Comparison of ENCODE assay signal across 24 mouse cellular contexts in the genomic region with DNA sequence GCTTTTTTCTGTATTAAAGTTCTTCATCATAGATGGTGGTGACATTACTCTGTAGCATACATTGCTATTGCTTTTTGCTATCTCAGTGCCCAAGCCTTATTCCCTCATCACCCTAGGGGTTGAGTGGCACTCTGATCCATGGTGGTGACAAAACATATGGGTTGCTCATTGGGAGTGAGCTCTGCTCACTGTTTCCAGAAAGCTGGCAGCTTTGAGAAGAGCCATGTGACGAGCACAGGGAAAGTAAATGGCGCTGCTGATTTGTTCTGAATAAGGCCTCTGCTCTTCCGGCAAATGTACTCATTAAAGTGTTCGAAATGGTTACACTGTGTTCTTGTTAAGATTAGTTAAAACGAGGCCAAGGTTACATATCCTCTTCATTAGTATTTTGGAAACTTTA.
DNase-seq lines count a peak whose midpoint lies in the region; ATAC-seq and TF ChIP-seq lines count a peak whose summit lies in the region.
"Had no signal": no experiment of that assay in that cellular context is flagged by ENCODE, and none has a peak within 500 bp of the region (broad histone marks: within the 10 kb centered on the region; RNA-seq: fewer than 3 reads in every experiment).

No protein-coding gene starts in this region.

- H3K4me1 ChIP-seq in hindbrain, postnatal 0 days (ENCODE audit: insufficient read depth, low read length), result peaks cover 29% of the 10 kb centered on the region
- no peaks in the 10 kb centered on the region; the same call in none of the 2 replicates for H3K4me1 ChIP-seq in hindbrain, embryonic 11.5 days (replicated peaks; ENCODE audit: control insufficient read depth, insufficient read depth, low read length)
- H3K4me1 ChIP-seq in midbrain, embryonic 14.5 days (ENCODE audit: control insufficient read depth, insufficient read depth, low read length), result peaks cover 86% of the 10 kb centered on the region
- peaks cover 77% of the 10 kb centered on the region for H3K4me1 ChIP-seq in midbrain, embryonic 10.5 days

- no peak overlapping the region for H3K27ac ChIP-seq in hindbrain, postnatal 0 days
- no peak overlapping the region for H3K27ac ChIP-seq in hindbrain, embryonic 11.5 days (ENCODE audit: low read depth, low read length)
- H3K27ac ChIP-seq in midbrain, embryonic 14.5 days (replicated peaks; ENCODE audit: low read depth, low read length), result no peak overlapping the region
- no peak overlapping the region for H3K27ac ChIP-seq in midbrain, embryonic 10.5 days (replicated peaks)
- H3K27ac ChIP-seq: embryonic facial prominence, embryonic 10.5 days; embryonic facial prominence, embryonic 13.5 days; forebrain, embryonic 13.5 days; gastrocnemius, adult 2 months; intestine, embryonic 15.5 days had no signal

- H3K9me3 ChIP-seq in hindbrain, postnatal 0 days (ENCODE audit: low read length), result no peaks in the 10 kb centered on the region
- H3K9me3 ChIP-seq in hindbrain, embryonic 11.5 days (ENCODE audit: control insufficient read depth, low read length), result no peaks in the 10 kb centered on the region
- H3K9me3 ChIP-seq in midbrain, embryonic 14.5 days (ENCODE audit: control insufficient read depth, low read length), result no peaks in the 10 kb centered on the region
- H3K9me3 ChIP-seq in midbrain, embryonic 10.5 days (replicated peaks), result no peaks in the 10 kb centered on the region
- H3K9me3 ChIP-seq: embryonic facial prominence, embryonic 10.5 days; embryonic facial prominence, embryonic 13.5 days; forebrain, embryonic 13.5 days; hindbrain, embryonic 15.5 days; intestine, embryonic 15.5 days had no signal

- no peaks in the 10 kb centered on the region for H3K27me3 ChIP-seq in hindbrain, postnatal 0 days (ENCODE audit: insufficient read depth, low read length)
- H3K27me3 ChIP-seq in hindbrain, embryonic 11.5 days (ENCODE audit: control insufficient read depth, insufficient read depth, low read length), result no peaks in the 10 kb centered on the region
- H3K27me3 ChIP-seq in midbrain, embryonic 14.5 days (ENCODE audit: control insufficient read depth, insufficient read depth, low read length), result no peaks in the 10 kb centered on the region
- no peaks in the 10 kb centered on the region for H3K27me3 ChIP-seq in midbrain, embryonic 10.5 days (ENCODE audit: low read depth, poor library complexity, severe bottlenecking)
- H3K27me3 ChIP-seq: embryonic facial prominence, embryonic 13.5 days; hindbrain, embryonic 15.5 days; intestine, embryonic 15.5 days had no signal

- no peak overlapping the region for H3K9ac ChIP-seq in hindbrain, postnatal 0 days (replicated peaks; ENCODE audit: low read length)
- H3K9ac ChIP-seq in hindbrain, embryonic 11.5 days (ENCODE audit: low read depth, low read length), result no peak overlapping the region
- no peak overlapping the region for H3K9ac ChIP-seq in midbrain, embryonic 14.5 days (replicated peaks; ENCODE audit: low read length)
- H3K9ac ChIP-seq: embryonic facial prominence, embryonic 13.5 days; forebrain, embryonic 13.5 days; forebrain, postnatal 0 days; hindbrain, embryonic 15.5 days; intestine, embryonic 15.5 days had no signal

- no peak overlapping the region for H3K4me3 ChIP-seq in hindbrain, postnatal 0 days (ENCODE audit: low read length)
- H3K4me3 ChIP-seq in hindbrain, embryonic 11.5 days (ENCODE audit: low read depth, low read length), result no peak overlapping the region
- H3K4me3 ChIP-seq in midbrain, embryonic 14.5 days (replicated peaks; ENCODE audit: low read depth, low read length), result no peak overlapping the region
- no peak overlapping the region for H3K4me3 ChIP-seq in midbrain, embryonic 10.5 days
- H3K4me3 ChIP-seq: embryonic facial prominence, embryonic 10.5 days; embryonic facial prominence, embryonic 13.5 days; erythroblast, embryonic 14.5 days; forebrain, embryonic 13.5 days; gastrocnemius, adult 2 months; hindbrain, embryonic 15.5 days; intestine, embryonic 15.5 days had no signal

- no peak for ATAC-seq in hindbrain, postnatal 0 days
- ATAC-seq in hindbrain, embryonic 11.5 days (ENCODE audit: low FRiP score), result no peak
- no peak for ATAC-seq in midbrain, embryonic 14.5 days (ENCODE audit: low FRiP score, low TSS enrichment)
- ATAC-seq: activated CD4-positive, CD25-positive, alpha-beta regulatory T cell, adult 4 months; forebrain, embryonic 13.5 days; forebrain, postnatal 0 days; intestine, embryonic 15.5 days had no signal

- no peak overlapping the region for H3K4me2 ChIP-seq in hindbrain, postnatal 0 days (ENCODE audit: low read depth, low read length)
- no peak overlapping the region for H3K4me2 ChIP-seq in hindbrain, embryonic 11.5 days (replicated peaks; ENCODE audit: low read depth, low read length)
- no peak overlapping the region for H3K4me2 ChIP-seq in midbrain, embryonic 14.5 days (ENCODE audit: low read length)
- H3K4me2 ChIP-seq: embryonic facial prominence, embryonic 13.5 days; forebrain, embryonic 13.5 days; heart, embryonic 11.5 days; hindbrain, embryonic 15.5 days; intestine, embryonic 15.5 days had no signal

- peak; percentile 29 to 49 for DNase-seq in cerebellum, postnatal 10 days
- no peak for DNase-seq in cerebellum, adult 9-11 months
- peak; percentile 62 for DNase-seq in hindbrain, postnatal 0 days (ENCODE audit: low spot score)
- DNase-seq in hindbrain, embryonic 11.5 days (ENCODE audit: low spot score), result no peak
- peak; percentile 48 for DNase-seq in midbrain, embryonic 14.5 days
- no peak for DNase-seq in midbrain, embryonic 10.5 days (ENCODE audit: low spot score)
- DNase-seq: adrenal gland, adult 8-10 months; adrenal gland, postnatal 25 days; cerebellum, adult 18-20 months; cerebellum, adult 9-10 months; cerebellum, postnatal 36 days; embryo, embryonic 11 days; forebrain, postnatal 0 days; gastrocnemius, adult 2 months; gastrocnemius, postnatal 14 days; heart, adult 11 months had no signal

- WGBS in hindbrain, postnatal 0 days, result 55% methylated on average over 5 of the region's 5 CpGs
- WGBS in hindbrain, embryonic 11.5 days, result 88% methylated on average over 5 of the region's 5 CpGs
- 74% methylated on average over 5 of the region's 5 CpGs for WGBS in midbrain, embryonic 14.5 days
- 83% methylated on average over 5 of the region's 5 CpGs for WGBS in midbrain, embryonic 10.5 days

- no peaks in the 10 kb centered on the region for H3K36me3 ChIP-seq in hindbrain, postnatal 0 days (ENCODE audit: insufficient read depth, low read length)
- H3K36me3 ChIP-seq in hindbrain, embryonic 11.5 days (ENCODE audit: control insufficient read depth, insufficient read depth, low read length), result no peaks in the 10 kb centered on the region
- H3K36me3 ChIP-seq in midbrain, embryonic 14.5 days (ENCODE audit: control insufficient read depth, insufficient read depth, low read length), result no peaks in the 10 kb centered on the region
- H3K36me3 ChIP-seq in midbrain, embryonic 10.5 days, result no peaks in the 10 kb centered on the region
- H3K36me3 ChIP-seq: embryonic facial prominence, embryonic 10.5 days; embryonic facial prominence, embryonic 13.5 days; hindbrain, embryonic 15.5 days; intestine, embryonic 15.5 days had no signal

- no peak for TF ChIP-seq CTCF in hindbrain, postnatal 0 days (IDR thresholded peaks at IDR 0.05; ENCODE audit: low read depth)

Comparison
In these comparisons a context has a peak if more than half of its experiments do, and no peak if none do; other contexts are left out.
1. DNase-seq: peak in cerebellum, postnatal 10 days (2 of 2), hindbrain, postnatal 0 days (single experiment) and midbrain, embryonic 14.5 days (single experiment); none in cerebellum, adult 9-11 months (single experiment), hindbrain, embryonic 11.5 days (single experiment) and midbrain, embryonic 10.5 days (single experiment).